Mouse (Mus musculus) adipose tissue, adult 10 weeks (tissue): ENCODE measurements around the gene Igf2bp1. TPM values are rescaled to one million over a fixed set of nuclear protein-coding genes. Genes with fewer than 3 reads are reported as not detected.

ENCODE experiments used
- polyA plus RNA-seq: library from polyadenylated mRNA; stranded (reverse); fragments of 350-450 nt; fragmentation: Illumina TruSeq; extraction: RNeasy Lipid Tissue Mini Kit (QIAGEN cat#74804); gene quantifications from one replicate; pipeline ENCODE4 v1.2.3, GENCODE M21; 2014; ENCODE audit warnings: low read depth, low replicate concordance

Gene Igf2bp1
- polyA plus RNA-seq: 0.46 TPM

GRCm38 (mm10) chr11:96005403-96006271, at the start of gene Igf2bp1:
Igf2bp1 (minus strand) TSS chr11:96005940.

GRCm38 (mm10) chr11:96034596-96035052, 28.9 kb upstream of the Igf2bp1 start, which contains the start of gene Snf8:
Snf8 (plus strand) TSS chr11:96034885.

DNA sequence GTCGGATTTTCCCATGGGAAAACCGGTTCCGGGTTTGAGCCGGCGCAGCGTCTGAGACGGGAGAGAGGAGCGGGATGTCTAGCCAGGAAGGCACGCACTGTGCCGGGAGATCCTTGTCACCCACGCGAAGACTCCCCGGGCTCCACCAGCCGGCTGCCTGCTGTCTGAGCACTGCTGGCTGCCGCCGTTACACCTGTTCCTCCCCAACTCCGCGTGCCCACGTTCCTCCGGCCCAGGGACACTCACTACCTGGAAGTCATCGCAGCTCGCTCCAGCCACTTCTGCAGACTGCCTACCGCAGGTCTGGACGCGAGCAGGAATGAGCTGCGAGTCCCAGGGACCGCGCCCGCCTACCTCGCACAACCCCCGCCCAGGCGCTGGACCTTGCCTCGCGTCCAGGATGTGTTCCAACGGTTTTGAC, 91.2 kb downstream of the Igf2bp1 start, which contains the start of gene B4galnt2:
B4galnt2 (minus strand) TSS at position 321 of the 421 bp plus-strand sequence.

Other genes starting within 250 kb of the Igf2bp1 start
- gene Phospho1, start 181.4 kb downstream of the Igf2bp1 start, polyA plus RNA-seq: 14.7 TPM
- gene Gngt2, start 168.7 kb downstream of the Igf2bp1 start, polyA plus RNA-seq: 15.3 TPM
- gene Abi3, start 163.5 kb downstream of the Igf2bp1 start, polyA plus RNA-seq: 4.9 TPM
- 31.1 TPM for gene B4galnt2, start 91.0 kb downstream of the Igf2bp1 start, polyA plus RNA-seq
- not detected for gene Gip, start 18.6 kb upstream of the Igf2bp1 start, polyA plus RNA-seq
- gene Snf8, start 28.9 kb upstream of the Igf2bp1 start, polyA plus RNA-seq: 81.1 TPM
- gene Ube2z, start 59.4 kb upstream of the Igf2bp1 start, polyA plus RNA-seq: 99.9 TPM
- 395 TPM for gene Atp5g1, start 69.7 kb upstream of the Igf2bp1 start, polyA plus RNA-seq
- gene Calcoco2, start 106.0 kb upstream of the Igf2bp1 start, polyA plus RNA-seq: not detected
- 2.7 TPM for gene Ttll6, start 127.8 kb upstream of the Igf2bp1 start, polyA plus RNA-seq
- gene Hoxb13, start 188.4 kb upstream of the Igf2bp1 start, polyA plus RNA-seq: not detected